Mouse (Mus musculus) forebrain, embryonic 14.5 days (tissue): ENCODE data around the gene Zfp42. TPM values are rescaled to one million over a fixed set of nuclear protein-coding genes. Genes with fewer than 3 reads are reported as not detected.
"Not testable (repeated sequence)": the region's sequence is repeated elsewhere in the genome, so short reads cannot be mapped to it uniquely, and the experiment has no call there.

Experiments
- ATAC-seq: fragments of 200-750 bp; cut with Nextera tagmentation; 2 replicates; pipeline ENCODE4 v1.8.0; 2017; ENCODE audit warnings: mild to moderate bottlenecking, moderate library complexity
- DNase-seq: peaks from one replicate; pipeline ENCODE4 v3.0.0-alpha.2; 2015; ENCODE audit warnings: low spot score
- H3K27ac ChIP-seq: fragments of 300-500 bp; sonication (generic); 2 replicates; pipeline ENCODE4 v1.5.1; 2014; ENCODE audit warnings: low read depth, mild to moderate bottlenecking, control low read depth, low read length, moderate library complexity
- H3K27me3 ChIP-seq: fragments of 300-500 bp; sonication (generic); replicated peaks from 2 replicates; pipeline ENCODE4 v1.6.1; 2014; ENCODE audit warnings: low read length, control low read depth, mixed read lengths; ENCODE audit not compliant: control insufficient read depth, insufficient read depth
- H3K36me3 ChIP-seq: fragments of 300-500 bp; sonication (generic); 2 replicates; pipeline ENCODE4 v1.6.1; 2014; ENCODE audit warnings: low read length, control low read depth; ENCODE audit not compliant: control insufficient read depth, insufficient read depth
- H3K4me1 ChIP-seq: fragments of 300-500 bp; sonication (generic); 2 replicates; pipeline ENCODE4 v1.6.1; 2014; ENCODE audit warnings: antibody characterized with exemption, low read length, control low read depth; ENCODE audit not compliant: control insufficient read depth, insufficient read depth
- H3K4me2 ChIP-seq: fragments of 300-500 bp; sonication (generic); 2 replicates; pipeline ENCODE4 v1.6.1; 2014; ENCODE audit warnings: mild to moderate bottlenecking, control low read depth, low read length
- H3K4me3 ChIP-seq: fragments of 300-500 bp; sonication (generic); 2 replicates; pipeline ENCODE4 v1.5.1; 2014; ENCODE audit warnings: low read depth, low read length, control low read depth
- H3K9ac ChIP-seq: fragments of 300-500 bp; sonication (generic); 2 replicates; pipeline ENCODE4 v1.6.1; 2014; ENCODE audit warnings: mild to moderate bottlenecking, low read length, control low read depth, moderate library complexity
- H3K9me3 ChIP-seq: fragments of 300-500 bp; sonication (generic); replicated peaks from 2 replicates; pipeline ENCODE4 v1.6.1; 2016; ENCODE audit warnings: low read length, control low read depth, mixed read lengths; ENCODE audit not compliant: control insufficient read depth
- WGBS: fragments of 180-500 bp; shearing (Covaris S2); extraction: QIAGEN DNeasy Blood & Tissue Kit; methylation state at CpG from one replicate; pipeline ENCODE4 v1.1.7; 2014; 5-methylcytosine and 5-hydroxymethylcytosine counted together
- polyA plus RNA-seq: library from polyadenylated mRNA; unstranded; fragments of >200 nt; fragmentation: Nextera tagmentation; extraction: Ambion mirVana; gene quantifications from 2 replicates; pipeline ENCODE4 v1.2.1, GENCODE M21; 2014

The Zfp42 gene
- polyA plus RNA-seq, result not detected in 2 replicates

DNA sequence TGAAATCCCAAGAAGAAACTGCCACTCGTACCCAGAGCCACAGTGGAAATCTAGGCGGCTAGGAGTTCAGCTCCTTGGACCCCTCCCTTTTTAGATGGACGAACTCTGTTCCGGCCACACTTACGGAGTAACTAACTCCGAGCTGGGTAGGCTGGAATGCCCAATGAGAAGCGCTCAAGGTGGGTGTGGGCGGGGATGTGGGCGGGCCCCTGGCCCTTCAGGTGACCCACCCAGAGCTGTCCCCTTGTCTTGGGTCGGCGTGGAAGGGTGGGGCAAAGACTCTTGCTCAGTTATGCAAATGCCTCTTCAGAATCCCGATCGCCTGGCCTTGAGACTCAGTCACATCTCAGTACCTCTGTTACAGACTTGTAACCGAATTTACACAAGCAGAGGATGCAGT lies at the start of gene Zfp42:
Gene Zfp42, minus strand, starts transcription at position 85 of the 400 bp plus-strand sequence.
- WGBS, result 43% methylated on average over 14 of the region's 14 CpGs
- no peak for ATAC-seq
- no peak within 1 kb of the TSS for H3K4me3 ChIP-seq
- no peak for DNase-seq
- no peaks in the 10 kb centered on the region for H3K36me3 ChIP-seq
- H3K9me3 ChIP-seq, result no peaks in the 10 kb centered on the region
- no peaks in the 10 kb centered on the region for H3K4me1 ChIP-seq
- H3K27ac ChIP-seq, result no peak within 1 kb of the TSS
- no peak within 1 kb of the TSS for H3K9ac ChIP-seq
- no peaks in the 10 kb centered on the region for H3K27me3 ChIP-seq
- H3K4me2 ChIP-seq, result no peak within 1 kb of the TSS

DNA sequence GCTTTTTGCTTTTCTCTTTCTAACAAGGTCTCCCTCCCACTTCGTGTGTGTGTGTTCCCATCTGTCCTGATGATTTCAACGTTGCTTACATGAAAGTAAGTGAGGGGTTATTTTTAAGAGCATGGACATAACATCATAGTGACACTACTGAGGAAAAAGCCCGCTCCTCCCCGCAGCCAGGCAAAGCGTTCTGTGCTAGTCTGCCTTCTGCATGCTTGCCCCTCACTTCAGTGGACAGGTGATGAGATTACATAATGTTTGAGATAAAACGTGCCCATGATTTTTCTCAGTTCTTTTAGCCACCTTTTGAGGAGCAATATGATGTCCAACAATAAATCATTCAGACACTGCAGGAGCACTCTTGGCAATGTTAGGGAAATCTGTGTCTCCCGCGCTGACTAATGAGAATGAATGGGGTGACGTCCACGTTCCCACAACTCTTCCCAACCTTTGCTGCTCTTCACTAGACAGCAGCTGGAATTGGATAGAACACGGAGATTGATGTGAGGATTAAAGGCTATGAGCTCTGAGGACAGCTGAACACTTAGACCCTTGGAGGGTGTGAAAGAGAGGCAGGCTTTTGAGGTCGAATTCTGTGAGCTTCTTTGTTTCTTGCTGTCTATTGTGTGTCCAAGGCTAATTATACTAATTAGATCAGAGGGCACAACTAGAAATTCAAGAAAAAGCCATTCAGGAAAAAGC lies 49.4 kb upstream of the Zfp42 start:
- 19% methylated on average over 12 of the region's 12 CpGs for WGBS
- peak; percentile 75 for ATAC-seq

DNA sequence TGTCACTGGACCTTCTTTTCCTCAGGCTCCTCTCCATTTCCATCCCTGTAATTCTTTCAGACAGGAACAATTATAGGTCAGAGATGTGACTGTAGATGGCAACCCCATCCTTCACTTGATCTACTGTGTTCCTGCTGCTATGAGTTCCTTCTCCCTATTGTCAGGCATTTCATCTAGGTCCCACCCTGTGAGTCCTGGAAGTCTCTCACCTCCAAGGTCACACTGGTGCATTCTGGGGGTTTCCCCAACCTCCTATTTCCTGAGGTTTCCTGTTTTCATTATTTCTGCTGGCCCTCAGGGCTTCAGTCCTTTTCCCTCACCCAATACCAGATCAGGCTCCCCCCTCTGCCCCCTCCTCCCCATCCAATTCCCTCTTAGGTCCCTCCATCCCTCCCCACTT lies 45.5 kb upstream of the Zfp42 start:
- not testable (repeated sequence) for H3K27me3 ChIP-seq, H3K4me2 ChIP-seq, H3K9ac ChIP-seq, H3K9me3 ChIP-seq, H3K27ac ChIP-seq, ATAC-seq, H3K36me3 ChIP-seq, DNase-seq, H3K4me1 ChIP-seq, H3K4me3 ChIP-seq

More for the DNA sequence above, 49.4 kb upstream of the Zfp42 start:
- Histone ChIP-seq H3K4me1 (peaks cover 6% of the 10 kb centered on the region), H3K9me3 (no peaks in the 10 kb centered on the region), H3K9ac (no peak overlapping the region), H3K27ac (no peak overlapping the region), H3K4me2 (no peak overlapping the region), H3K4me3 (no peak overlapping the region), H3K27me3 (no peaks in the 10 kb centered on the region), H3K36me3 (no peaks in the 10 kb centered on the region)
- DNase-seq, result peak; percentile 49

DNA sequence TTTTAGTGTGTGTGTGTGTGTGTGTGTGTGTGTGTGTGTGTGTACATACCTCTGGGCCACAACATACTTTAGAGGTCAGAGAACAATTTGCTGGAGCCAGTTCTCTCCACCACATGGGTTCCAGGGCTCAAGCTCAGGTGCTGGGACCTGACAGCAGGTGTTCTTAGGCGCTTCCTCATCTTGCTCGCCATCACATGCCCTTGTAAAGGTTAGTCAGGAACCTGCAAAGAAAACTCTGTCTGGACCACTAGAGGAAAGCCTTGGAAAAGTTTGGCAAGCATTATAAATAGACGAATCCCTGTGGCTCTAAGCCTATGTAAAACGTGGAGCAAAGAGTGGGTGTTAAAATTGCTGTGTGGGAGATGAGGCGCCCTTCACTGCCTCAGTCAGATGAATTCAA lies 31.8 kb upstream of the Zfp42 start:
- no peak overlapping the region for H3K27ac ChIP-seq
- WGBS, result 81% methylated on average over 5 of the region's 5 CpGs
- H3K9ac ChIP-seq, result no peak overlapping the region
- ATAC-seq (no peak), DNase-seq (no peak)
- no peak overlapping the region for H3K4me3 ChIP-seq
- H3K4me1 ChIP-seq, result no peaks in the 10 kb centered on the region
- H3K4me2 ChIP-seq, result no peak overlapping the region
- H3K9me3 ChIP-seq, result no peaks in the 10 kb centered on the region
- H3K36me3 ChIP-seq, result no peaks in the 10 kb centered on the region
- no peaks in the 10 kb centered on the region for H3K27me3 ChIP-seq

DNA sequence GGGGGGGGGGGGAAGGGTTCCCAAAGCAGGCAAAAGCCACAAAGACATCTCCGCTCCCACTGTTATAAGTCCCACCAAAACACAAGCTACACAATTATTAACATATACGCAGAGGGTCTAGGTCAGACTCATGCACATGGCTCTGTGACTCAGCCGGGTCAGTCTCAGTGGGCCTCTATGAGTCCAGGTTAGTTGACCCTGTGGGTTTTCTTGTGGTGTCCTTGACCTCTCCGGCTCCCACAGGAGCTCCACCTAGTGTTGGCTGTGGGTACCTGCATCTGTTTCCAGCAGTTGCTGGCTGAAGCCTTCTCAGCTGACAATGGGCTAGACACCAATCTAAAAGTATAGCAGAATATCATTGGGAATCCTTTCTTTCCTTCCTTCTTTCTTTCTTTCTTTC lies 26.7 kb upstream of the Zfp42 start:
- H3K4me3 ChIP-seq, result no peak overlapping the region
- H3K27ac ChIP-seq, result no peak overlapping the region
- 66% methylated on average over 4 of the region's 4 CpGs for WGBS
- H3K9ac ChIP-seq, result no peak overlapping the region
- H3K9me3 ChIP-seq, result no peaks in the 10 kb centered on the region
- ATAC-seq (no peak), DNase-seq (no peak)
- no peak overlapping the region for H3K4me2 ChIP-seq
- no peaks in the 10 kb centered on the region for H3K36me3 ChIP-seq
- H3K4me1 ChIP-seq, result no peaks in the 10 kb centered on the region
- H3K27me3 ChIP-seq, result no peaks in the 10 kb centered on the region

DNA sequence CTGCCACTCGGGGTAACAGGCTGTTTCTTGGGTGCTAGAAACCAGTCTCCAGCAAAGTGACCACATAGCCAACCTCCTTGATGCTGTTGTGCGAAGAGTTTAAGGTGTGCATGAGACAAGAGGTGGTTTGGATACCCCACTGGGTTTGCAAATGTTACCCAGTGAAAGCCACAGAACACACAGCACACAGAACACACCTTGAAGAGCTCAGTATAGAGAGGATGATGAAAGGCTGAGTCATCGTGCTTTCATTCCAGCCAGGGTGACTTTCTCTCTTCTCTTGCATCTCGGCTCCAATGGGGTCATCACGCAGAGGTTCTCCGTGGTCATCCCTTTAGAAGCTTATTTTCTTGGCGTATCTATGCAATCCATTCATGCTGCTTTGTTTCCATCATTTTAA lies 24.9 kb upstream of the Zfp42 start:
- ATAC-seq, result no peak
- H3K4me3 ChIP-seq, result no peak overlapping the region
- H3K27ac ChIP-seq, result no peak overlapping the region
- no peak overlapping the region for H3K9ac ChIP-seq
- no peaks in the 10 kb centered on the region for H3K4me1 ChIP-seq
- H3K4me2 ChIP-seq, result no peak overlapping the region
- no peaks in the 10 kb centered on the region for H3K9me3 ChIP-seq
- WGBS, result 95% methylated on average over 7 of the region's 7 CpGs
- no peak for DNase-seq
- no peaks in the 10 kb centered on the region for H3K27me3 ChIP-seq
- H3K36me3 ChIP-seq, result no peaks in the 10 kb centered on the region

DNA sequence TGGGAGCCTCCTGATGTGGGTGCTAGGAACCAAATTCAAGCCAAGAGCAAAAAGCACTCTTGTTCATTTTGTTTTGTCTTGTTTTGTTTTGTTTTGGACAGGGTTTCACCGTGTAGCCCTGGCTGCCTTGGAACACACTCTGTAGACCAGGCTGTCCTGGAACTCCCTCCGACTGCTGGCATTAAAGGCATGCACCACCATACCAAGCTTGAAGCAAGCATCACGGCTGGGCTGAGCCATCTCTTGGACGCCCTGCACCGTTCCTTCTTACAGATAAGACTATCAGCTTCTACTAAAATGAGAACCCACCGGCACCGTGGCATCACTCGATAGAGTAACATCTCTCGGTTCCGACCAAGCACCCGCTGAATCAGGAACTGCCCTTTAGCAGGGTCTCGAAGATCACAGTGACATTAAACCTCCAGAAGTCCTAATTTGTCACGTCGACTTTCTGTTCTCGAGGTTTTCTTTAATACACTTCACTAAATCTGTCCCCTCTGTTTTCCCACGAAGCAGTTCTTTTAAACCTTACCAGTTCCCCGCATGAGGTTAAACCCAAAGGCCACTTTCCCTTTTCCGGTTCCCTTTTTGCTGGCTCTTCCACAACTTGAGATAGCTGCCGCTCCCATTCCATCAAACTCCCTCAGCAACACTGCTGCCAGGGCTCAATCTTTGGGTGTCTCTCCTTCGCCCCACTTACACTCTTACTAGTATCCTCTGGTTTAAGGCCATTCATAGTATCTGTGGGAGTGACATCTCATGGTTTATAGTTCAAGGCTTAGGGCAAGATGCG lies 23.3 kb upstream of the Zfp42 start:
- ATAC-seq, result no peak
- 96% methylated on average over 21 of the region's 21 CpGs for WGBS
- no peaks in the 10 kb centered on the region for H3K27me3 ChIP-seq
- no peaks in the 10 kb centered on the region for H3K36me3 ChIP-seq
- H3K4me3 ChIP-seq, result no peak overlapping the region
- H3K27ac ChIP-seq, result no peak overlapping the region
- H3K9ac ChIP-seq, result no peak overlapping the region
- no peak overlapping the region for H3K4me2 ChIP-seq
- no peaks in the 10 kb centered on the region for H3K4me1 ChIP-seq
- H3K9me3 ChIP-seq, result no peaks in the 10 kb centered on the region
- no peak for DNase-seq

DNA sequence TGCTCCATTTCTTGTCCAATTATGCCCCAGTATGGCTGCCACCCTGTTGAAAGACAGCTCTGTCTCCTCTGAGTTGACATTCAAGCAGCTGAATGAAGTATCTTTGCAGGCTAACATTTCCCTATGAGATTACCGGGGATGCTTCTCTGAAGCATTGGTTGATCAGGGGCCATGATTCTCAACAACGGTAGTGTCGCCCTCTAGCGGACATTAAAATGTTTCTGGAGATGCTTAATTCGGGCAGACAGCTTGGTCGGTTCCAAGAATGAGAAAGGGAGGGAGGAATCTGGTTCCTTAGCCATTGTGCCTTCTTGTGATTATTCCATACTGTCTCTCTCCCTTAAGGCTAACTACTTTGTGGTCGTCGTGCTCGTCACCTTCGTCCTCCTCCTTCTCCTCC lies 21.9 kb upstream of the Zfp42 start:
- WGBS, result 80% methylated on average over 10 of the region's 10 CpGs
- no peak for ATAC-seq
- Histone ChIP-seq H3K9me3 (no peaks in the 10 kb centered on the region), H3K27ac (no peak overlapping the region), H3K27me3 (no peaks in the 10 kb centered on the region), H3K4me1 (no peaks in the 10 kb centered on the region), H3K4me2 (no peak overlapping the region), H3K36me3 (no peaks in the 10 kb centered on the region), H3K4me3 (no peak overlapping the region), H3K9ac (no peak overlapping the region)
- DNase-seq, result no peak

DNA sequence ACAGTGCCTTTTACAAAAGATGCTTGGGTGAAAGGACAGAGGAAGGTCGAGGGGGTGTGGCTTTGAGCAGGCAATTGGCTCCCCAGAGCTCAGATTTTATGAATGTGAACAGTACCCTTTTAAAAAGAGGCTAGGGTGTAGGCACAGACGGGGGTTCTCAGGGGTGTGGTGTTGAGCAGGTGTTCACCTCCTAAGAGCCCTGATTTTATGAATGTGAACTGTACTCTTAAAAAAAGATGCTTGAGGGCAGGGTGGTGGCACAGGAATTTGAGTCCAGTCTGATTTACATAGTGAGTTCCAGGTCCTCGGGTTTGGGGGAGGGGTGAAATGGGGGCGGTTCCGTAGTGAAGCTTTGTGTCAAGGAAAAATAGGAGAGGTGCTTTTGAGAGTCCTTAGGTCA lies 14.0 kb upstream of the Zfp42 start:
- no peak for DNase-seq
- Histone ChIP-seq H3K9ac (no peak overlapping the region), H3K36me3 (no peaks in the 10 kb centered on the region), H3K4me3 (no peak overlapping the region), H3K4me1 (no peaks in the 10 kb centered on the region), H3K27ac (no peak overlapping the region), H3K9me3 (no peaks in the 10 kb centered on the region), H3K27me3 (no peaks in the 10 kb centered on the region), H3K4me2 (no peak overlapping the region)
- no peak for ATAC-seq
- WGBS, result 84% methylated on average over 5 of the region's 5 CpGs
